Mouse (Mus musculus): ENCODE data around the gene Gm49403.

DNA sequence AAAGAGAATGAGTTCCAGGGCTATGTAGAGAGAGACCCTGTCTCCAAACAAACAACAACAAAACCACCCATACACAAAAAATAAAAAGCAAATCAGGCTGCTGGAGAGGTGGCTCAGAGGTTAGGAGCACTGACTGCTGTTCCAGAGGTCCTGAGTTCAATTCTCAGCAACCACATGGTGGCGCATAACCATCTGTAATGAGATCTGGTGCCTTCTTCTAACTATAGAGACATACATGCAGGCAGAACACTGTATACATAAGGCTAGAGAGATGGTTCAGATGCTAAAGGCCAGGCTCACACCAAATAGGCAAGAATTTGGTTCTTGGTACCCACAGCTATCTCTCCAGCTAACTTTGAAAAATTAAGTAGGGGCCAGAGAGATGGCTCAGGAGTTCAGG lies 24.7 kb upstream of the Gm49403 start:
- TF ChIP-seq CTCF (IDR thresholded peaks at IDR 0.05; ENCODE audit: low read depth, low read length) (no peak; the same call in 1 of the 2 replicates), POLR2AphosphoS5 (IDR thresholded peaks at IDR 0.05; ENCODE audit: insufficient replicate concordance, low read depth, low read length) (no peak), GATA1 (IDR thresholded peaks at IDR 0.05; ENCODE audit: borderline replicate concordance, low read length) (no peak)

Data from G1E (cell line).